Mouse (Mus musculus) urinary bladder, postnatal 4 days (tissue): ENCODE measurements around the gene Mettl14.

Experiments
- DNase-seq, 2 experiments: peaks; one replicate each; pipeline ENCODE4 v3.0.0; 2021 to 2022; ENCODE audit warnings: low spot score in 2 of 2

The Mettl14 gene

GRCm38 (mm10) chr3:123321612-123322011, 64.3 kb downstream of the Mettl14 start:
- no peak for DNase-seq

GRCm38 (mm10) chr3:123320341-123320740, 65.6 kb downstream of the Mettl14 start:
- no peak for DNase-seq
